Mouse (Mus musculus) central nervous system, embryonic 11.5 days (tissue): Measurements from ENCODE around the gene Cep295. TPM values are rescaled to one million over a fixed set of nuclear protein-coding genes. Genes with fewer than 3 reads are reported as not detected.

Experiments used
- polyA plus RNA-seq: library from polyadenylated mRNA; depleted of rRNA; stranded (reverse); fragments of >200 nt; gene quantifications from 2 replicates; pipeline ENCODE4 v1.2.3, GENCODE M21; 2012; rRNA removed

Gene Cep295
- 29.1 and 39.2 TPM in 2 replicates for polyA plus RNA-seq

GRCm38 (mm10) chr9:15357484-15358275, at the start of gene Cep295:
TSS of gene Cep295 (minus strand) at chr9:15357788.

GRCm38 (mm10) chr9:15306398-15307119, 51.0 kb downstream of the Cep295 start, which contains the start of gene 4931406C07Rik:
TSS of gene 4931406C07Rik (minus strand) at chr9:15306448.

GRCm38 (mm10) chr9:15305503-15306397, 51.8 kb downstream of the Cep295 start, which contains the start of gene Taf1d:
TSS of gene Taf1d (plus strand) at chr9:15306214.

GRCm38 (mm10) chr9:15279649-15280490, 77.7 kb downstream of the Cep295 start, which contains the start of gene Med17:
TSS of gene Med17 (minus strand) at chr9:15279931.

Other genes starting within 250 kb of the Cep295 start
- not detected in 2 replicates for gene Hephl1, start 245.7 kb downstream of the Cep295 start, polyA plus RNA-seq
- gene Vstm5, start 118.7 kb downstream of the Cep295 start, polyA plus RNA-seq: 1.4 and 2.6 TPM in 2 replicates
- gene Med17, start 77.9 kb downstream of the Cep295 start, polyA plus RNA-seq: 47.2 and 53.2 TPM in 2 replicates
- gene Taf1d, start 51.6 kb downstream of the Cep295 start, polyA plus RNA-seq: 155 and 160 TPM in 2 replicates
- gene 4931406C07Rik, start 51.3 kb downstream of the Cep295 start, polyA plus RNA-seq: 14.3 and 16.7 TPM in 2 replicates
- 13.9 and 14.9 TPM in 2 replicates for gene Smco4, start 135.6 kb upstream of the Cep295 start, polyA plus RNA-seq